Mouse (Mus musculus) cerebellum, adult 2 months (tissue): ENCODE measurements around the gene Fkbp14. TPM values are rescaled to one million over a fixed set of nuclear protein-coding genes. Genes with fewer than 3 reads are reported as not detected.

Source experiments
- DNase-seq, 2 experiments: peaks; one replicate each; pipeline ENCODE4 v3.0.0; 2021
- H3K27ac ChIP-seq: fragments of 200-500 bp; 2 replicates; pipeline ENCODE4 v1.5.1; 2012; ENCODE audit warnings: low read length, control low read depth, inconsistent platforms; ENCODE audit not compliant: insufficient read depth
- H3K27me3 ChIP-seq: fragments of 200-500 bp; 2 replicates; pipeline ENCODE4 v1.6.1; 2012; ENCODE audit warnings: inconsistent platforms, mild to moderate bottlenecking, low read length, moderate library complexity; ENCODE audit not compliant: control insufficient read depth, insufficient read depth
- H3K4me1 ChIP-seq: fragments of 200-500 bp; 2 replicates; pipeline ENCODE4 v1.6.1; 2011; ENCODE audit warnings: low read length; ENCODE audit not compliant: control insufficient read depth, insufficient read depth
- H3K4me3 ChIP-seq: fragments of 200-500 bp; replicated peaks from 2 replicates; pipeline ENCODE3; 2011; ENCODE audit warnings: mild to moderate bottlenecking, low read depth, low read length, control low read depth; ENCODE audit not compliant: insufficient read depth
- CTCF ChIP-seq: fragments of 200-500 bp; IDR thresholded peaks from 2 replicates; pipeline ENCODE4 v1.5.1; 2011; ENCODE audit warnings: low read depth, mild to moderate bottlenecking, control low read depth, low read length, moderate library complexity, borderline replicate concordance; ENCODE audit not compliant: insufficient read depth
- POLR2A ChIP-seq: fragments of 200-500 bp; IDR thresholded peaks from 2 replicates; pipeline ENCODE4 v1.6.1; 2011; ENCODE audit warnings: low read length, control low read depth, borderline replicate concordance; ENCODE audit not compliant: insufficient read depth
- WGBS: fragments of 180-500 bp; shearing (Covaris S2); methylation state at CpG from one replicate; pipeline ENCODE4 v1.1.7; 2018; 5-methylcytosine and 5-hydroxymethylcytosine counted together
- polyA plus RNA-seq: library from polyadenylated mRNA; depleted of rRNA; stranded (reverse); fragments of >200 nt; gene quantifications from 2 replicates; pipeline ENCODE4 v1.2.3, GENCODE M21; 2012

The Fkbp14 gene
- polyA plus RNA-seq, 1 experiment, result 15.7 TPM

DNA sequence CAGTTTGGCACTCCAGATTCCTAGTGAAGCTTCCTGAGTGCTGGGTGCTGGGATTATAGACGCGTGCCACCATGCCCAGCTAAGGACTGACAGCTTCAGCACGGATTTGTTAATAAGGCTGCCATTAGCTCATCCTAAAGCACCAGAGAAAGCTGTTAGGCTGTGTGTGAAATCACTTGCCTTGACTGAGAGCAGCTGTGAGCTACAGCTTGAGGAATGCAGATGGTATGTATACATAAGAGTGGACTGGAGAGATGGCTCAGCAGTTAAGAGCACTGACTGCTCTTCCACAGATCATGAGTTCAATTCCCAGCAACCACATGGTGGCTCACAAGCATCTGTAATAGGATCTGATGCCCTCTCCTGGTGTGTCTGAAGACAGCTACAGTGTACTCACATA is 20.3 kb upstream of the Fkbp14 start:
- peaks cover 3% of the 10 kb centered on the region; the same call in 1 of the 2 replicates for H3K4me1 ChIP-seq
- no peaks in the 10 kb centered on the region for H3K27me3 ChIP-seq
- H3K27ac ChIP-seq, result no peak overlapping the region
- WGBS, result 82% methylated on average over 3 of the region's 3 CpGs
- TF ChIP-seq CTCF, result no peak
- TF ChIP-seq POLR2A, result no peak
- no peak overlapping the region for H3K4me3 ChIP-seq
- no peak for DNase-seq

DNA sequence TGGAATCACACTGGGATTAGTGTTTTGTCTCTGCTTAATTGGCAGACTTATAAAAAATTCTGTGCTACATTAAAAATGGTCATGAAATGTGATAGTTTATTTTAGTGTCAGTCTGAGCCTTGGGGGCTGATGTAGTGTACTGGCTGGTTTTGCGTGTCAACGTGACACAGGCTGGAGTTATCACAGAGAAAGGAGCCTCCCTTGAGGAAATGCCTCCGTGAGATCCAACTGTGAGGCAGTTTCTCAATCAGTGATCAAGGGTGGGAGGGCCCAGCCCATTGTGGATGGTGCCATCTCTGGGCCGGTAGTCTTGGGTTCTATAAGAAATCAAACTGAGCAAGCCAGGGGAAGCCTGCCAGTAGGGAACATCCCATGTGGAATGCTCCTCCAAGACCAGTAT is 9.1 kb upstream of the Fkbp14 start:
- Histone ChIP-seq H3K4me3 (no peak overlapping the region), H3K27me3 (no peaks in the 10 kb centered on the region), H3K4me1 (no peaks in the 10 kb centered on the region), H3K27ac (no peak overlapping the region)
- 51% methylated on average over 4 of the region's 4 CpGs for WGBS
- TF ChIP-seq POLR2A (no peak), CTCF (no peak)
- DNase-seq, result no peak

DNA sequence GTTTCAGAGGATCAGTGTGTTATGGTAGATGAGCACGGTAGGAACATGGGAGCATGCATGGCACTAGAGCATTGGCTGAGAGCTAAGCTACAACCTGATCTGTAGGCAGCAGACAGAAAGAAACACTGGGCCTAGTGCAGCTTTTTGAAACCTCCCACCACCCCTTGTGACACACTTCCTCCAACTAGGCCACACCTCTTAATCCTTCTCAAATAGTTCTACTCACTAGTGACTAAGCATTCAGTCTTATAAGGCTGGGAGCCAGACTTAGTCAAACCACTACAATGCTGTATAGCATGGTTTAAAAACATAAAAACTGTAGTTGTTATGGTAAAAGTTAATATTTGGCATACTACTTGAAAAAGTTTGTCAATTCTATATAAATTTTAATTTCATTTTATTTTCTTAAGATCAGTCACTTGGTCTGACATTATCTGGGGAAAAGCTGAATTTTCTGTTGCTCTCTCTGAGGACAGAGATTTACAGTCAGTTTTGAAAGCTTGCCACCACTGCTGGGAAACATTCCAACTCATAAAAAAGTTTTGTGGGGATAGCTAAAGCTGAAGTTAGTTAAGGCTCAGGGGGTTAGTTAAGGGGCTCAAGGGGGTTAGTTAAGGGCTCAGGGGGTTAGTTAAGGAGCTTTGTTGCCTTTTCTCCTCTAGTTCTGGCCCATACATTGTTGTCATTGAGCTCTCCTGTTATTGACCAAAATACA is 7.0 kb upstream of the Fkbp14 start:
- Histone ChIP-seq H3K27ac (no peak overlapping the region), H3K4me1 (no peaks in the 10 kb centered on the region; the same call in 1 of the 2 replicates), H3K27me3 (no peaks in the 10 kb centered on the region), H3K4me3 (no peak overlapping the region)
- DNase-seq, result no peak
- WGBS, result 93% methylated on average over 1 of the region's 1 CpGs
- TF ChIP-seq POLR2A (no peak), CTCF (no peak)

DNA sequence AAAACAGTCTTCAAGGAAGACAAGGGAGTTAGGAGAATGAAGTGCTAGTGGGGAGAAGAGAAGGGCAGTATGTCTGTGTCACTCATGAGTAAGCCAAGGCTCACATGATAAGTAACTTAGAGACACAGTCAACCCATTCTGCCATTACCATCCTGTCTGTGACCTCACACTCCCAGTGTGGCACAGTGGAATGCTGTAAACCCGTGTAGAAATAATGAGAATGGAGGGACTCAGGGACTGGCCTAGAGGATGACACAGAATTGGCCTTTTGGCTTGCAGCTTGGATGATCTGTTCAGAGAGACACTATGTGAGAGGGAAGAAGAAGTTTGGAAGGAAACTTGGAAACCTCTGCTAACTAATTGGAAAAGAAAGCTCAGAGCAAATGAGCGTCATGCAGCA is 5.8 kb upstream of the Fkbp14 start:
- Histone ChIP-seq H3K4me3 (no peak overlapping the region), H3K4me1 (peaks cover 7% of the 10 kb centered on the region), H3K27me3 (no peaks in the 10 kb centered on the region), H3K27ac (no peak overlapping the region)
- no peak for DNase-seq
- 91% methylated on average over 2 of the region's 2 CpGs for WGBS
- TF ChIP-seq POLR2A (no peak), CTCF (no peak)

DNA sequence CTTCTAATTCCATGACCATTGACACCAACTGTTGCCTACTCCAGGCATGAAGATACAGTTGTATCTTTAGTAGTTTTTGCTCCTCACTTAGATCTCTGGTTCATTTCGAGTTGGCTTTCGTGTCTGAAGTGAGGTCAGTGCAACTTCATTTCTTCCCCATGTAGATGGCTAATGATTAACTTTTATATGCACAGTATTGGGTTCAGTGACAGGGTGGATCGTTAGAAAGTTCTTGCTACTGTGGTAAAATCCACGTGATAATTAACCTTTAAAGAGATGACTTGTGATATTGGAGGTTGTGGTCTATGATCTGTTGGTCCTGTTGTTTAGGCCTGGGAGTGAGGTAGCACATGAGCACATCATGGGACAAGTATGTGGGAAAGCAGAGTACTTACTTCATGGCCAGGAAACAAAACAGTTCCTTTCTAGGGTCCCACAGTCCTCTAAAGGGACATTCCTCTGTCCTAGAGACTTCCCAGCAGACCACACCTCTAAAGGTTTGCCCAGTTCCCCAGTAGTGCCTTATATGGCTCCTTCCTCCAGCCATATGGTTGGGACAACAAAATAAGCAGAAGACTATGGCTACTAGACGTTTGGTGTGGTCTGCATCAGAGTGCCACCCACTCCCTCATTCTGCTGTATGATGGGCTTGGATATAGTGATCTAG is 3.7 kb upstream of the Fkbp14 start:
- TF ChIP-seq POLR2A (no peak), CTCF (no peak)
- no peak overlapping the region for H3K4me3 ChIP-seq
- 88% methylated on average over 5 of the region's 5 CpGs for WGBS
- no peak for DNase-seq
- H3K4me1 ChIP-seq, result peaks cover 7% of the 10 kb centered on the region
- no peak overlapping the region for H3K27ac ChIP-seq
- no peaks in the 10 kb centered on the region for H3K27me3 ChIP-seq

DNA sequence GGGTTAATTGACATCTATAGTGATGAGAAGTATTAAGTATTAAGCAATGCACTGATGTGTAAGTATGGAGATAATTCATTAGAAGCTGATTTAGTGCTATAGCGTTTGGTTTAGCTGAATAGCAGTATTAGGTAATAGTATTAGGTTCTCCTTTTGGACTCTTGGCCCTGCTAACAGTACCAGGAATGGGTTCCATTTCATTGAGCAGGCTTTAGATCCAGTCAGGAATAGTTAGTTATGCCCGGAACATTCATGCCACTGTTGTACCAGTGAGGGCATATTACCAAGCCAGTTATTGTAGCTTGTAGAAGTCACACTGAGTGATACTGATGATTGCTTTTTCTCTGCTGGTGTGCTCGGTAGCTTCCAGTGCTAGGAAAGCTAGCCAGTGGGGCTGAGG is 603 bp upstream of the Fkbp14 start:
- Histone ChIP-seq H3K27me3 (no peaks in the 10 kb centered on the region), H3K4me3 (no peak overlapping the region), H3K4me1 (peaks cover 7% of the 10 kb centered on the region), H3K27ac (no peak overlapping the region)
- no peak for DNase-seq
- 72% methylated on average over 3 of the region's 3 CpGs for WGBS
- TF ChIP-seq POLR2A, result no peak
- no peak for TF ChIP-seq CTCF

DNA sequence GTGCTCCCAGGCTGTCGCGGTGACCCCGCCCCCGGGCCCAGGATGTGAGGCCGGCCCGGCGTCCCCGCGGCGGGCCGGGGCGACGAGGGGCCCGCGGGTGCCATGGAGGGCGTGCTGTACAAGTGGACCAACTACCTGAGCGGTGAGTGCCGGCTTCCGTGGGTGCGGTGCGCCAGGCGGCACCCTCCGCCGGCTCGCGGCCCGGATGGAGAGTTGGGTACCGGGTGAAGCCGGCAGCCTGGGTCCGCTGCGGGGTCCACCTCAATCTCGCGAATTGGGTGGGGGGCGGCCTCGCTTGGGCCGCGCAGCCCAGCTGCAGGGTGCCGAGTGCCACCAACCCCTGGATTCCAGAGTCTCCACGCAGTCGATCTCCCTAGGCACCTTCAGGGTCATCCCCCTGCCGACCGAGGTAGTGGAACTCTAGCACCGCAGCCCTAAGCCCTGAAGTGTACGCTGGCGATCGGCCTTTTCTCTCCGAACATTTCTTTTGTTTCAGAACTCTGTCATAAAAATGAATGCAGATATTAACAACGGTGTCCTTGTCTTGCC is 1.7 kb downstream of the Fkbp14 start:
- H3K4me1 ChIP-seq, result peaks cover 9% of the 10 kb centered on the region
- H3K27ac ChIP-seq, result peak overlapping the region; percentile 34
- H3K4me3 ChIP-seq, result peak overlapping the region; percentile 94
- WGBS, result 1% methylated on average over 47 of the region's 48 CpGs
- H3K27me3 ChIP-seq, result no peaks in the 10 kb centered on the region
- DNase-seq, result no peak
- TF ChIP-seq POLR2A (no peak), CTCF (no peak)

DNA sequence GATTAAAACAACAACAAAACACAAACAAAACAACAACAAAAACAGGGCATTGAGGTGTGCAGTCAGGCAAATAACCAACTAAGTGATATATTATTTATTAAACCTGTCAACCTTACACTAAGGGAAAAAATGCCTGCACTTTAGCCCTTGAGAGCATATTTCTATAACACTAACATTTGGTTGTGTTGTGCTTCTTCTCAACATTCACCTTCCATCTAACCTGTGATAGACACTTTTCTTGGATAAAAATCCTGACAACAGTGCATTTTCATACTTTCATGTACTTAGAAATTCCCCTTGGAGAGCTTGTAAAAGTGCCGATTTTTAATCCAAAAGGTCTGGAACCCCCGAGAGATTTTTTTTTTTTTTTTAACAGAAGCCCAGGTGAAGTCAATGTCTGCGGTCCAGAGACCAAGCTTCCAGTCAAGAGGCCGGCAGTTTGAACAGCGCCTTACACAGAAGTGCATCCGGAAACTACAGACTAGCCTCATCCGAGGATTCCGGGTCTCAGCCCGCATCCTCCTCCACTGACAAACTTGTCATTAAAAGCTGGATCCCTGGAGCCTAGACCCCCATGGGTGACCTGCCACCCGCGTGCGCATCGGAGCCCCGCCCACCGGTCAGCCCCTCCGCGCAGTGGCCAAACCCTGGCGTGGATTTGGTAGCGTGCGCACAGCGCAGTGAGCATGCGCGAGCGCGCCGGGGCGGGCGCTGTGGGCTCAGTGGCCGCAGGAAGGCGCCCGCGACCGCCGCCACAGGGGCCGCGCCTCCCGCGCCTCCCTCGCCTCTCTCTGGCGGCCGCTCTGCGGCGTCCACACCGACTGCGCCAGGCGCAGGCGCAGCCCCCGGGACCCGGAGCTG is 2.4 kb downstream of the Fkbp14 start, which contains the start of gene Plekha8:
Gene Plekha8 (plus strand): TSS at position 643 of the 861 bp plus-strand sequence.
- peak within 1 kb of the TSS; percentile 34 for H3K27ac ChIP-seq
- peak within 1 kb of the TSS; percentile 94 for H3K4me3 ChIP-seq
- H3K4me1 ChIP-seq, result peaks cover 9% of the 10 kb centered on the region
- WGBS, result under 1% methylated on average over 49 of the region's 49 CpGs
- no peaks in the 10 kb centered on the region for H3K27me3 ChIP-seq
- peak; percentile 94 for DNase-seq
- TF ChIP-seq POLR2A, result peak; percentile 26; the same call in 1 of the 2 replicates
- TF ChIP-seq CTCF, result no peak
